Mouse (Mus musculus): ENCODE measurements around the gene Slc37a4. TPM values are rescaled to one million over a fixed set of nuclear protein-coding genes. Genes with fewer than 3 reads are reported as not detected.

The Slc37a4 gene
- polyA plus RNA-seq (2014; fragmentation: Illumina TruSeq; extraction: RNeasy Lipid Tissue Mini Kit (QIAGEN cat#74804); ENCODE audit: low read depth, low replicate concordance), result 4.2 TPM

GRCm38 (mm10) chr9:44396684-44397411, at the start of gene Slc37a4:
Gene Slc37a4 (plus strand): TSS chr9:44396852.

DNA sequence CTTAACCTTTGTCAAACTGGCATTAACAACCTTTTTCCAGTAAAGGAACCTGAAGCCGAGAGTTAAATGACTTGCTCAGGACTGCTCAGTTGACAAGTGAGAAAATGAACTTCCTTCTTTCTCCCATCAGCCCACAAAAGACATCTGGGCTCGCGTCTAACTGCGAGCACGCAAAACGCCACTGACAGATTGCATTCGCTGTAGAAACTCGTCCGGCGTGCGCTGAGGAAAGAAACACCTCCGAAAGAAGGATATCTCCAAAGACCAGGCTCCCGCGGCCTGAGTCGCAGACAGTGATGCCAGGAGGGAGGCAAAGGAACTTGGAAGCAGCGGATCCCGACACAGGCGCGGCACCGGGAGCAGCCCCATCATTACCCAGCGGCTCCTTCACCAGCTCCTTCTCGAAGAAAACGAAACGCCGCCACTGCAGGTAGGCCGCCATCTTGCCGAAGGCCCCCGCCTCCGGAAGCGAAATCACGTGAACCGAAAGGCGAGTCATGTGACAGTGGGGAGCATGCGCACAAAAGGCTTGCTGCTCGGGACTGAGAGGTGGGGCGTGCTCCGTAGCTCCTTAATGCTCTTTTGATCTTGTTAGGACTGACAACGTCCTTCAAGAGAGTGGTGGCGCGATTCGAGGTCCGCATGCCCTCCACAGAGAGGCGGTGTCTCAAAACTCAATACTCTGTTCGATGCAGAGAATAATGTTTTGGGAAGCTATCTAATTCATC, 35.3 kb upstream of the Slc37a4 start, which contains the start of gene Vps11:
Vps11 (minus strand) TSS at position 481 of the 728 bp plus-strand sequence.

GRCm38 (mm10) chr9:44379054-44379834, 17.4 kb upstream of the Slc37a4 start, which contains the start of gene Hyou1:
Gene Hyou1 (plus strand): TSS chr9:44379490.

DNA sequence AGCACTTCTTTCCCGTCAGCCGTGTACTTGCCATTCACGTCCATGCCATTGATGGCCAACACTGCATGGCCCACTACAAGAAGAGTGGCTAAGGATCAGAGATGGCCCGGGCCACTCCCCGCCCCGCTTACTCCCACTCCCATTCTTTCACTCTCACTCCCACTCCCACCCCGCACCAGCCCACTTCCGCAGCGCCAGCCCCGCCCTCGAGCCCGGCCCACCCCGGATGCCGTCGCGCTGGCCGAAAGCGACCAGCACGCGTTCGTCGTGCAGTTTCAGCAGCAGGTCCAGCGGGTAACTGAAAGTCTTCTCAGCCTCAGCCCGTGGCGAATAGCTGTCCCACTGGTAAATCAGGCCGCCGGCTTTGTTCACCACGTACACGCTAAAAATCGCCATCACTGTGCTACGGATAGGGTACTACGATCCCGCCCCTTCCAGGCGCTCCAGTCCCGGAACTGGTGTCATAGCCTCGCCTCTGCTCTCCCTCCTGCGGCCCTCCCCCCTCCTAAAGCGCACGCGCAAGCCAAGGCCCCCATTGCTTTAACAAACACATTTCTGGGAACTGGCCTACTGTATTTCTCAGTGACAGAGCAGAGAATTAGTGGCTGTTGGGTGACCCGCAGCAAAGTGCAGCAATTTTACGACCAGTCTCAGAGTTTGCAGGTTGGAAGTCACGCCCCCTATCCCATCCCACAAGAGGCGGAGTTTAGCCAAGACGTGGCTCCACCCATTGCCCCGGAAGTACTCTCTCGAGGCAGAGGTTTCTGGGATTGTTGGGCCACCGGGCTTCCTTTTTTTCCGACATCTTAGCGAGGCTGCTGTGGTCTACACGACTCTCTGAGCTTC, 10.5 kb downstream of the Slc37a4 start, which contains the start of the genes Rps25 and Trappc4:
Rps25 (plus strand) TSS at position 234 of the 846 bp plus-strand sequence.
Trappc4 (minus strand) TSS at position 695 of the 846 bp plus-strand sequence.

GRCm38 (mm10) chr9:44418519-44419385, 22.1 kb downstream of the Slc37a4 start, which contains the start of gene Ccdc84:
Gene Ccdc84 (minus strand): TSS chr9:44418569.

DNA sequence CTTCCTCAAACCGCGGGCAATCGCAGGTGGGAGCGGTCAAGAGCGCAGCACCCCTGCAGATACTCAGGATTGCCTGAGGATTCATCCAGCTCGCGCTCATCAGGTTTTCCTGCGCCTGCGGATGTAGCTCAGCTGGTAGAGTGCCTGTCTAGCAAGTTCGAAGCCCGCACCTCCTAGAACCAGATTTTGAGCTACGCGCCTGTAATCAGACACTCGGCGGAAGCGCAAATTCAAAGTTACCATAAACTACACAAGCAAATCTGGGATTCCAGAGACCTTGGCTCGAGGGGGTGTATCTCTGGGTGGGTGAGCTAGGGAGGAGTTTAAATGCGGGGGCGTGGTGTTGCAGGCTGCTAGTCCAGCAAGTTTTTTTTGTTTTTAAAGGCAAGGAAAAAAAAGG, 44.3 kb downstream of the Slc37a4 start, which contains the start of gene Foxr1:
Foxr1 (minus strand) TSS at position 176 of the 400 bp plus-strand sequence.

Other genes starting within 250 kb of the Slc37a4 start
- gene Cbl, start 162.8 kb upstream of the Slc37a4 start, polyA plus RNA-seq (2014; fragmentation: Illumina TruSeq; extraction: RNeasy Lipid Tissue Mini Kit (QIAGEN cat#74804); ENCODE audit: low read depth, low replicate concordance), result 31.5 TPM
- not detected for gene Ccdc153, start 156.2 kb upstream of the Slc37a4 start, polyA plus RNA-seq (2014; fragmentation: Illumina TruSeq; extraction: RNeasy Lipid Tissue Mini Kit (QIAGEN cat#74804); ENCODE audit: low read depth, low replicate concordance)
- not detected for gene Pdzd3, start 145.4 kb upstream of the Slc37a4 start, polyA plus RNA-seq (2014; fragmentation: Illumina TruSeq; extraction: RNeasy Lipid Tissue Mini Kit (QIAGEN cat#74804); ENCODE audit: low read depth, low replicate concordance)
- gene Nlrx1, start 128.3 kb upstream of the Slc37a4 start, polyA plus RNA-seq (2014; fragmentation: Illumina TruSeq; extraction: RNeasy Lipid Tissue Mini Kit (QIAGEN cat#74804); ENCODE audit: low read depth, low replicate concordance), result 0.35 TPM
- gene Abcg4, start 108.2 kb upstream of the Slc37a4 start, polyA plus RNA-seq (2014; fragmentation: Illumina TruSeq; extraction: RNeasy Lipid Tissue Mini Kit (QIAGEN cat#74804); ENCODE audit: low read depth, low replicate concordance), result 1.7 TPM
- gene Hinfp, start 91.2 kb upstream of the Slc37a4 start, polyA plus RNA-seq (2014; fragmentation: Illumina TruSeq; extraction: RNeasy Lipid Tissue Mini Kit (QIAGEN cat#74804); ENCODE audit: low read depth, low replicate concordance), result 17.7 TPM
- 2.2 TPM for gene C2cd2l, start 76.6 kb upstream of the Slc37a4 start, polyA plus RNA-seq (2014; fragmentation: Illumina TruSeq; extraction: RNeasy Lipid Tissue Mini Kit (QIAGEN cat#74804); ENCODE audit: low read depth, low replicate concordance)
- 12.7 TPM for gene Dpagt1, start 70.8 kb upstream of the Slc37a4 start, polyA plus RNA-seq (2014; fragmentation: Illumina TruSeq; extraction: RNeasy Lipid Tissue Mini Kit (QIAGEN cat#74804); ENCODE audit: low read depth, low replicate concordance)
- 2.9 TPM for gene H2afx, start 62.2 kb upstream of the Slc37a4 start, polyA plus RNA-seq (2014; fragmentation: Illumina TruSeq; extraction: RNeasy Lipid Tissue Mini Kit (QIAGEN cat#74804); ENCODE audit: low read depth, low replicate concordance)
- gene Hmbs, start 52.6 kb upstream of the Slc37a4 start, polyA plus RNA-seq (2014; fragmentation: Illumina TruSeq; extraction: RNeasy Lipid Tissue Mini Kit (QIAGEN cat#74804); ENCODE audit: low read depth, low replicate concordance), result 50.5 TPM
- 25.8 TPM for gene Vps11, start 35.2 kb upstream of the Slc37a4 start, polyA plus RNA-seq (2014; fragmentation: Illumina TruSeq; extraction: RNeasy Lipid Tissue Mini Kit (QIAGEN cat#74804); ENCODE audit: low read depth, low replicate concordance)
- gene Hyou1, start 17.4 kb upstream of the Slc37a4 start, polyA plus RNA-seq (2014; fragmentation: Illumina TruSeq; extraction: RNeasy Lipid Tissue Mini Kit (QIAGEN cat#74804); ENCODE audit: low read depth, low replicate concordance), result 25.3 TPM
- 681 TPM for gene Rps25, start 10.3 kb downstream of the Slc37a4 start, polyA plus RNA-seq (2014; fragmentation: Illumina TruSeq; extraction: RNeasy Lipid Tissue Mini Kit (QIAGEN cat#74804); ENCODE audit: low read depth, low replicate concordance)
- gene Trappc4, start 10.7 kb downstream of the Slc37a4 start, polyA plus RNA-seq (2014; fragmentation: Illumina TruSeq; extraction: RNeasy Lipid Tissue Mini Kit (QIAGEN cat#74804); ENCODE audit: low read depth, low replicate concordance), result 64.7 TPM
- gene Ccdc84, start 21.7 kb downstream of the Slc37a4 start, polyA plus RNA-seq (2014; fragmentation: Illumina TruSeq; extraction: RNeasy Lipid Tissue Mini Kit (QIAGEN cat#74804); ENCODE audit: low read depth, low replicate concordance), result 7.0 TPM
- gene Foxr1, start 44.3 kb downstream of the Slc37a4 start, polyA plus RNA-seq (2014; fragmentation: Illumina TruSeq; extraction: RNeasy Lipid Tissue Mini Kit (QIAGEN cat#74804); ENCODE audit: low read depth, low replicate concordance), result not detected
- gene Upk2, start 58.1 kb downstream of the Slc37a4 start, polyA plus RNA-seq (2014; fragmentation: Illumina TruSeq; extraction: RNeasy Lipid Tissue Mini Kit (QIAGEN cat#74804); ENCODE audit: low read depth, low replicate concordance), result not detected
- 1.7 TPM for gene Bcl9l, start 86.0 kb downstream of the Slc37a4 start, polyA plus RNA-seq (2014; fragmentation: Illumina TruSeq; extraction: RNeasy Lipid Tissue Mini Kit (QIAGEN cat#74804); ENCODE audit: low read depth, low replicate concordance)
- gene Cxcr5, start 165.0 kb downstream of the Slc37a4 start, polyA plus RNA-seq (2014; fragmentation: Illumina TruSeq; extraction: RNeasy Lipid Tissue Mini Kit (QIAGEN cat#74804); ENCODE audit: low read depth, low replicate concordance), result not detected
- 279 TPM for gene Ddx6, start 208.0 kb downstream of the Slc37a4 start, polyA plus RNA-seq (2014; fragmentation: Illumina TruSeq; extraction: RNeasy Lipid Tissue Mini Kit (QIAGEN cat#74804); ENCODE audit: low read depth, low replicate concordance)

Measured in adrenal gland, adult 10 weeks (tissue).